Mouse (Mus musculus): ENCODE results near the gene Tgoln1.

Tgoln1 gene

DNA sequence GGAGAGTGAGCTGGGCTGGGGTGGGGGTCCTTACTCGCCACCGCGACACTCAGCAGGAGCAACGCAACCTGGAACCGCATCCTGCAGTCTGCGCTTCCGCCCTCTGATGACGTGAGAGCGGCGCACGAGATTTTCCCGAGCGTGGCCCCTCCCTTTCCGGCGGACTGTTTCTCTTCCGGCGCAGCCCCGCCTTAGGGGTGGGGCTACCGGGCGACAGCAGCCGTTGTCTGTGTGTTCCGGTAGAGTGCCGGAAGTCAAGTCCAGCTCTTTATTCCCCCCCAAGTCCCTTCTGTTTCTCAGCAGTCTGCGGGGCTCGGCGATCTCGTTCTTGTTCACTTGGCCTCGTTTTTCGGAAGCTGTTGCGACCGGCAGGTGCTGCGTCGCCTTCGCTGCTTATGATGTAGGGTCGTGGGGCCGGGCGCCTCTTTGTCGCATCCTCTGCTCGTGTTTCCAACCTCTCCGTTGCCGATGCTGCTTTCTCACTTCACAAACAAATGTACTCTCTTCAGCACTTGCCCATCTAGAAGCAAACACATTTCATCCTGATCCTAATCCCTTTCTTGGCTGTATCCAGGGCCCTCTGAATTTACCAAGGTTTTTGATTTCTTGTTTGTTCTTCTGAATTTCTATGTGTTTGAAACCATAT lies at the start of gene Tgoln1:
Tgoln1 (minus strand) TSS at position 358 of the 646 bp plus-strand sequence.
- peak; percentile 94 for DNase-seq (ENCODE audit: low read depth)

DNA sequence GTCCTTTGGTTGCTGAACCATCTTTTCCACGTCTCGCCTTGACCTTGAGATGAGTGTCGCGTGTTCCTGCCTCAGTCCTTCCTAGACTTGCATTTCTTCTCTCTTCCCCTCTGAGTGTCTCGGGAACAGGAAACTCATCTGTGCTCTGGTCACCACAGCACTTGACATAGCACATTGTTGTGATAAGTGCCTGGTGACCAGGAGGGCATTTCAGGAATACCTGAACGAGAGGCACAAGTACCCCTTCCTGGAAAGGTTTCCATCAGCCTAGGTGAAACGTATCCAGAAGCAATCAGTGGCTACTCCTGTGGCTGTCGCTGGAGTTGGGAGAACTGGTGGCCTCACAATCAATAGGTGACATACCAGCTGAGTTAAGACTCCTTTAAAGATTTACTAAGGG lies 47.5 kb upstream of the Tgoln1 start:
- DNase-seq (ENCODE audit: low read depth) = no peak

DNA sequence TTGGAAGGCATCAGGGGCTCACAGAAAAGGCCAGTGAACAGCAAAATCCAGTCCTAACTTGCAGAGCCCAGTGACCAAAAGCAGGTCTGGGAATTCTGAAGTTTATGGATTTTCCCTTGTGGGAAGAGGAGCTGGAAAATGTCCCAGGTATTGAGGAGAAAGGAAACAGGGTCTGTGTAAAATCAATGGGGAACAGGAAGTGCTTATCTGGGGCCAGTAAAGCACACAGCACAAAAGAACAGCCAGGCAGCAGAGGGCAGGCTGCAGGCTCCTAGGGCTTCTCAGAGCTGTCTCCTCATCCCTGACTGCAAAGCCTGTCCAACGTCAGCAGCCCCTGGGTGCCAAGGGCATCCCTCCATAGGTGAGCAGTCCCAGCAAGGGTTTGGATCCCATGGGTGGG lies 46.2 kb upstream of the Tgoln1 start:
- DNase-seq (ENCODE audit: low read depth) = no peak

DNA sequence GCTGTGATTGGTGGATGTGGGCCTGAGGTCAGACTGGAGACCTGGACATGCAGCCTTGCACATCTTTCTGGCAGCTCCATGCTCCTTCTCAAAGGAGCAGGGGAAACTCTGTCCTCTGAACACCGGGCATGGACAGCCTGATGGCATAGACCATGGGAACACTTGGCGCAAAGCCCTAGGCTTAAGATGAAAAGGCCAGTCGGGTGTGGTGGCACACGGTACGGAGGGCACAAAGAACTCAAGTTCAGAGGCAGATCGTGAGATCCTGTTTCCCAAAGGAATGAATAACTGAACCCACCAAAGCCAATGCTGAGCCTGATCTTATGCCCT lies 43.6 kb upstream of the Tgoln1 start:
- DNase-seq (ENCODE audit: low read depth) = no peak

DNA sequence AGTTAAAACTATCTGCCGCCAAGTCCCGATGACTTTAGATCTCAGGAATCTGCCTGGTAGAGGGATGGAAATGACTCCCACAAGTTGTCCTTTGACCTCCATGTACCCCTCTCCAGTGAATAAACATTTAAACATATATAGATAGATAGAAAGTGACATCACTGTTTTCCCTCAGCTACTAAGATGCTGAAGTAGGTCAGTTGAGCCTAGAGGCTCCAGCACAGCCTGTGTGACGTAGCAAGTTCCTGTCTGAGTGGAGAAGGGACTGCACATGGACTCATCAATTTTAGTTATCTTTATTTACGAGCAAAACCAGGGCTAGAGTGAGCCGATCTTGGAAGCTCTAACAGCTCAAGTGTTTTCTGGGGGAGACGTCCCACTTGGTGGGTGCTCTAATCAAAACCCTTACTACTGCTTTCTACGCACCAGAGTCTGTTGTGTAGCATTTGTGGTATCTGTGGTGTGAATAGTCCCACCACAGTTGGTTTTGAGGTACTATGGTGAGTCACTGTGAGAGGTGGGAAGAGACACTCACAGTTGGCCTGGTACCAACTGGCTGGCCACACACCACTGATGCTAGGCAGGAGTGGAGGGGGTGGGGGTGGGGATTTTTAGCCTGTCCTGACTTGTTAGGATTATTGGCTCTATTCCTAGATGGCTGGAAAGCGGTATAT lies 43.1 kb upstream of the Tgoln1 start:
- DNase-seq (ENCODE audit: low read depth) = peak; percentile 87

DNA sequence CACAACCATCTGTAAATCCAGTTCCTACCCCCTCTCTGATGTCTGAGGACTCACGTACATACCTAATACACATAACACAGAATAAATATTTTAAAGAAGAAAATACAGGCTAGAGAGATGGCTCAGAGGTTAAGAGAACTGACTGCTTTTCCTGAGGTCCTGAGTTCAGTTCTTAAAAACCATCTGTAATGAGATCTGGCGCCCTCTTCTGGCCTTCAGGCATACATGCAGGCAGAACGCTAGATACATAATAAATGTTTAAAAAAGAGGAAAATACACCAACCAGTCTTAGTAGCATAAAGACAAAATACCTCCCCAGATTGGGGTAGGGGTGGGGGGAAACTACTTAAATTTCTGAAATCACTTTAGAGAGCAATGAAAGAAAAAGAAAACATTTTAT lies 41.2 kb upstream of the Tgoln1 start:
- peak; percentile 75 for DNase-seq (ENCODE audit: low read depth)

- DNase-seq (ENCODE audit: low read depth) = no peak
Observed at GRCm38 (mm10) chr6:72656053-72656442, 39.2 kb upstream of the Tgoln1 start.

- no peak for DNase-seq (ENCODE audit: low read depth)
Observed at GRCm38 (mm10) chr6:72655309-72656052, 38.7 kb upstream of the Tgoln1 start.

GRCm38 (mm10) chr6:72654355-72654754 lies 37.6 kb upstream of the Tgoln1 start:
- DNase-seq (ENCODE audit: low read depth) = no peak

DNA sequence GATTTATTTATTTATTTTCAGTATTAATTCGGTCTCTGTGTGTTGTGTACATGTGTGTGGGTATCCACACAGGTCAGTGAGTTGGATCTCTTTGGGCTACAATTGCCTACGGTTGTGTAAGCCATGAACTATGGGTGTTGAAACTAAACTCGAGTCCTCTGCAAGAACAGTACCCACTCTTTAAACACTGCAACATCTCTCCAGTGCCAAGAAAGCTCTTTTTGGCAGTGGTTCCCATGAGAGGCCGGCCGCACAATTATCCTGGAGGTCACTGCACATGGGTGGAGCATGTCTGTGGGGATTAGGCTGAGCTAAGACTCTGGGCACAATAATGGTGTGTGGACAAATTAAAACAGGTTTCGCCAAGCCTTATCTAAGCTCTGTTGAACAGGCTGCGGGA lies 36.6 kb upstream of the Tgoln1 start:
- no peak for DNase-seq (ENCODE audit: low read depth)

DNA sequence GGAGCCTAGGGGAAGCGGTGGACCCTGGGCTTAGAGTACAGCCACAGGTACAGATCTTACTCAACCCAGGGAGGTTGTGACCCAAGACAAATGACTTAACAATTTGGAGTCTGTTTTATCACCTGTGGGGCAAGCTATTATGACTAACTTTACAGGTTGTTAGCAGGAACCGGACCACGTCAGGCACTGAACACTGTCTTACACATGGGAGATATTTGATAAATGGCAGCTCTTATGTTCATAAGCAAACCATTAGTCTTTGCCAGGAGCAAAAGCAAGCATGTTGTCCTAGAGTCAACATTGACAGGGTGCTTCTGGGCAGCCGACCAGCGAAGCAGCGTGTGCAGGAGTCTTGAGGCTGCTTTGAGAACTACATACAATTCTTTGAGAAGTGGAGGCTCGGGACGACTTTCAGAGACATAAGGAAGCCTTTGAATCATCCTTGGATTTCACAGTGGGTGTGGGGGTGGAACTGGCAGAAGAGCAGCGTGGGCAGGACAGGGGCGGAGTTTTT lies 33.6 kb upstream of the Tgoln1 start:
- DNase-seq (ENCODE audit: low read depth) = no peak

GRCm38 (mm10) chr6:72648002-72648595 lies 31.3 kb upstream of the Tgoln1 start:
- no peak for DNase-seq (ENCODE audit: low read depth)

DNA sequence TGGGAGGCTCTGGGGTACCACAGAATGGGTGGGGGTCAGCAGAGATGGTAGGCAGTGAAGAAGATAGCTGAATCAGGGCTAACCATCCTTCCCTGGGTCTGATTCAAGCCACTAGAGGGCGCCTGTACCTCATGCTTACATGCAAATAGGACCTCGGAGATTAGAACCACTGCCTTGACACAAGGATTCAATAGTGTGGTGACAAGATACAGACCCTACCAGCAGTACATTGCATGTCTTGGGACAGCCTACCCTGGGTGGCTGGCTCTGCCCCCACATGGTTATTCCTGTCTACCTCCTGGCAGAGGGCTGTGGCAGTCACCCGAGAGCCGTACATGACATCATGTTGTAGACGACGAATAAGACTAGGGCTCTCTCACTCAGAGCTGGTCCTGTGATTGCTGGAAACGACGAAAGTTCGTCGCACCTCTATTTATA lies 30.6 kb upstream of the Tgoln1 start:
- peak; percentile 74 for DNase-seq (ENCODE audit: low read depth)

GRCm38 (mm10) chr6:72645364-72645763 lies 28.6 kb upstream of the Tgoln1 start:
- no peak for DNase-seq (ENCODE audit: low read depth)

DNA sequence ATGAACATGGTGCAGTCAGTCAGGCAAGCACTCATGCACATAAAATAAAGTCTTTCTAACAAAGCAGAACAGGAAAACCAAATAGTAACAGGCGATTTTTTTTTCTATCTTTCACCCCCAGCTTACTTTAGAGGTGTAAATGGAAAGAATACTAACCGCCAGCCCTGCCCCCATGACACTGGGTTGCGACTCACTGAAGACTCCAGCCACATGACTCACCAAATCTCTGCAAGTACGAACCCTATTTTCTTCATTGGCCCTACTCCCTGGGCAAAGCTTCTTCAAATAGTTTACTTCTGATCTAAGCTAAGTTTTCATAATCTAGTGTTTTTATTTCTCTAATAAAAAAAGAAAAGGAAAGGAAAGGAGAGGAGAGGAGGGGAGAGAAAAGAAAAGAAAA lies 27.8 kb upstream of the Tgoln1 start:
- peak; percentile 73 for DNase-seq (ENCODE audit: low read depth)

DNA sequence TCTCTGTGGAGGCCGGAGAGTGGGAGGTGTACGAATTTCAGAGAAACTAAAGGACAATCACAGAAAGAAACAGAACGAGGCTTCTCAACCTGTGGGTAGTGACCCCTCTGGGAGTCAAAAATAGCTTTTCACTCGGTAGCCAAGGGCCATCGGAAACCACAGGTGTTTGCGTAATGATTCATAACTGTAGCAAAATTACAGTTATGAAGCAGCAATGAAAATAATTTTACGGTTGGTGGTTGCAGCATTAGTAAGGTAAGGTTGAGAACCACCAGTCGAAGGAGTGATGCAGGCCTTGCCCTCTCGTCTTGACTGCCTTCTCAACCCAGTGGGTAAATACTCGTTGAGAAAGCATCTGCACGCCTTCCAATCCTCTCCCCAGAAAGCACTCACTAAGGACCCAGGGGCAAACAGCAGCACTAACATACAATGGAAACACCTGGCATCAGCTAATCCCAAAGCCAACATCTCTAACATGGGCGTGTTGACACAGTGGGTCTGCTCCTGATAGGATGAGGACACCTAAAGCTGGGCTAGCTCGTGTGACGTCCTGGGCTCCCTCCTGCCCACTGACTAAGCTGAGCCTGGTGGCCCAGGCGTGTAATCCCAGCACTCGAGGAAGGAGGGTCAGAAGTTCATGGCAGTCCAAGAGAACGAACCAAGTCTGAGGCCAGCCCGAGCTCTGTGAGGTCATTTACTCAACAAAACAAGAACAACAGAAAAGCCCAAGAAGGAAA lies 24.6 kb upstream of the Tgoln1 start:
- DNase-seq (ENCODE audit: low read depth) = peak; percentile 80

GRCm38 (mm10) chr6:72636940-72637339 lies 20.1 kb upstream of the Tgoln1 start:
- DNase-seq (ENCODE audit: low read depth) = peak; percentile 37

- peak; percentile 85 for DNase-seq (ENCODE audit: low read depth)
Observed at GRCm38 (mm10) chr6:72635760-72636431, 19.1 kb upstream of the Tgoln1 start.

- no peak for DNase-seq (ENCODE audit: low read depth)
Observed at GRCm38 (mm10) chr6:72634311-72634710, 17.5 kb upstream of the Tgoln1 start.

DNA sequence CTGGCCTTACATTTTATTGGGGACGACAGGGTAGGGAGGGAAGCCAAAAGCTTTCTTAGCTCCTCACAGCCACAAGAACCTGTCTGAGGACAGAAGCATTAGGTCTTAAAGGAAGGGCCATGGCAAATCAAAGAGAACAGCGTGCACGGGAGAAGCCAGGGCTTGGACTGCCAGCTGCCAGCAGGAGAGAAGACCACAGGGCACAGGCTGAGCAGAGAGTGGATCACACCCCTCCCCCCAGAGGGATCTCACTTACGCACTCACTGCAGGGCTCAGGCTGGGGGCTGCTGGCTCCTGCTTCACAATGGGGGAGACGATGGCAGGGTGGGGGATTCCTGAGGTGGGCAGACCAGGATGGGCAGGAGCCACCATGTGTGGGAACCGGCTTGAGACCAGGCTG lies 14.9 kb upstream of the Tgoln1 start:
- no peak for DNase-seq (ENCODE audit: low read depth)

DNA sequence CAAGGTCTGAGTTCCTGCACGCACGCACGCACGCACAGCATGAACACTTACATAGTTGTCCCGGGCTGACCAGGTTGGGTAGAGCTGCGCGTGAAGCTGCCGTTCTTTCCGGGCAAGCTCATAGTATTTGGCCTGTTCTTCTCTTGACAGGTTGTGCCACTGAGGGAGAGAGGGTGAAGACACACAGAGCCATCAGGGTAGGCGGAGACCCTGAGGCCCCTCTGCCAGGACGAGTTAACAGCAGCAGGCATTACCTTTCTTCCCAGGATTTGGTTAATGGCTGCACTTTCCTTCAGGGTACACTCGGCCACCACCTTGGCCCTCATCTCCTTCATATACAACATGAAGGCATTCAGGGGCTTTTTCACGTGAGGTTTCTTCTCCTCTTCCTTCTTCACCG lies 14.2 kb upstream of the Tgoln1 start:
- DNase-seq (ENCODE audit: low read depth) = no peak

Data from 416B (cell line).